Mouse (Mus musculus): ENCODE data around the gene Gm20388.

DNA sequence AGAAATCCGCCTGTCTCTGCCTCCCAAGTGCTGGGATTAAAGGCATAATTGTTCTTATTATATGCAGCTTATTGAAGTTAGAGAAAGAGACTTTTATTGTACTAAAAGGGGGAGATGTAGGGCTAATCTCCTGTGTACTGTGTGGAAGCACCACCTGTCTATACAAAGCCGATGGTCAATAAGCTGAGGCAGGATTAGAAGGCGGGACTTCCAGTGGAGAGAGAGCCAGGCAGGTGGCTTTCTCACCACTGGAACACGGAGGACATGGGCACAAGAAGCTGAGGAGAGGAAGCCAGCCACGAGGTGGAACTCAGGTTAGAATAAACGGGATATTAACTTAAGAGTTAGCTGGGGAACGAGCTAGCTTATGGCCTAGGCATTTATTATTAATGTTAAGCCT lies 3152.1 kb downstream of the Gm20388 start, which contains the start of gene Spg7:
- TF ChIP-seq CTCF (IDR thresholded peaks at IDR 0.05; ENCODE audit: control insufficient read depth, insufficient read depth, low read length) (no peak), POLR2A (IDR thresholded peaks at IDR 0.05; ENCODE audit: borderline replicate concordance, control insufficient read depth, low read depth, low read length) (no peak)

Data from bone marrow, adult 2 months (tissue).